Mouse (Mus musculus): ENCODE data around the gene Alkbh8.

- TF ChIP-seq POLR2A (IDR thresholded peaks at IDR 0.05; ENCODE audit: low read depth, low read length) (no peak; the same call in 1 of the 2 replicates), CTCF (IDR thresholded peaks at IDR 0.05; ENCODE audit: extremely low read depth, insufficient read depth, insufficient read length, insufficient replicate concordance) (0 out of 2 replicates have a peak, but pooled peaks have one; percentile 11)
These were observed 68.6 kb downstream of the Alkbh8 start, which contains the start of gene Cwf19l2 for GRCm38 (mm10) chr9:3403251-3404208.
